Mouse (Mus musculus): Measurements from ENCODE around the gene Dmrtc2. TPM values are rescaled to one million over a fixed set of nuclear protein-coding genes. Genes with fewer than 3 reads are reported as not detected.
A peak's percentile ranks its signal among the peaks of the same experiment; 100 is the strongest.
"Not testable (repeated sequence)": the region's sequence is repeated elsewhere in the genome, so short reads cannot be mapped to it uniquely, and the experiment has no call there.

Gene Dmrtc2
- total RNA-seq, 2 experiments from 2014 or later, result not detected

GRCm38 (mm10) chr7:24864156-24864555, 5.7 kb upstream of the Dmrtc2 start:
- DNase-seq (ENCODE audit: low spot score in 2 of 2), result no peak

- DNase-seq (ENCODE audit: low spot score in 2 of 2), result no peak
Observed at GRCm38 (mm10) chr7:24869080-24869479, 777 bp upstream of the Dmrtc2 start.

- DNase-seq (ENCODE audit: low spot score in 2 of 2), result no peak
Observed at GRCm38 (mm10) chr7:24877588-24877987, 7.7 kb downstream of the Dmrtc2 start.

- no peak for DNase-seq (ENCODE audit: low spot score in 2 of 2)
Observed at GRCm38 (mm10) chr7:24879620-24880019, 9.8 kb downstream of the Dmrtc2 start.

GRCm38 (mm10) chr7:24882416-24883199, 12.8 kb downstream of the Dmrtc2 start:
- no peak for DNase-seq (ENCODE audit: low spot score in 2 of 2)

GRCm38 (mm10) chr7:24883896-24884692, 14.2 kb downstream of the Dmrtc2 start, which contains the start of gene Rps19:
Gene Rps19 (plus strand): TSS chr7:24884371.
- DNase-seq (ENCODE audit: low spot score in 2 of 2), result peak; percentile 97 to 98

GRCm38 (mm10) chr7:24884693-24885291, 14.9 kb downstream of the Dmrtc2 start:
- DNase-seq (ENCODE audit: low spot score in 2 of 2), result peak in 1 of 2 experiments; percentile 28

- no peak for DNase-seq (ENCODE audit: low spot score in 2 of 2)
Observed at GRCm38 (mm10) chr7:24885468-24886307, 15.8 kb downstream of the Dmrtc2 start.

- DNase-seq (ENCODE audit: low spot score in 2 of 2), result no peak
Observed at GRCm38 (mm10) chr7:24886308-24886633, 16.4 kb downstream of the Dmrtc2 start.

GRCm38 (mm10) chr7:24887096-24887495, 17.2 kb downstream of the Dmrtc2 start:
- DNase-seq (ENCODE audit: low spot score in 2 of 2), result no peak

- DNase-seq (ENCODE audit: low spot score in 2 of 2), result no peak
Observed at GRCm38 (mm10) chr7:24889431-24890220, 19.8 kb downstream of the Dmrtc2 start.

- peak; percentile 63 to 78 for DNase-seq (ENCODE audit: low spot score in 2 of 2)
Observed at GRCm38 (mm10) chr7:24890281-24891216, 20.7 kb downstream of the Dmrtc2 start.

- no peak for DNase-seq (ENCODE audit: low spot score in 2 of 2)
Observed at GRCm38 (mm10) chr7:24891241-24892124, 21.6 kb downstream of the Dmrtc2 start.

- no peak for DNase-seq (ENCODE audit: low spot score in 2 of 2)
Observed at GRCm38 (mm10) chr7:24892125-24892583, 22.3 kb downstream of the Dmrtc2 start.

- DNase-seq (ENCODE audit: low spot score in 2 of 2), result not testable (repeated sequence)
Observed at GRCm38 (mm10) chr7:24895749-24896148, 25.9 kb downstream of the Dmrtc2 start.

- no peak for DNase-seq (ENCODE audit: low spot score in 2 of 2)
Observed at GRCm38 (mm10) chr7:24896269-24896668, 26.4 kb downstream of the Dmrtc2 start.

- no peak for DNase-seq (ENCODE audit: low spot score in 2 of 2)
Observed at GRCm38 (mm10) chr7:24897224-24897623, 27.4 kb downstream of the Dmrtc2 start, which contains the start of gene Cd79a. Gene Cd79a (plus strand): TSS chr7:24897381.

- no peak for DNase-seq (ENCODE audit: low spot score in 2 of 2)
Observed at GRCm38 (mm10) chr7:24897959-24898358, 28.1 kb downstream of the Dmrtc2 start.

All from layer of hippocampus, adult 18-20 months (tissue).